Mouse (Mus musculus): ENCODE data around the gene Ryr2.

DNA sequence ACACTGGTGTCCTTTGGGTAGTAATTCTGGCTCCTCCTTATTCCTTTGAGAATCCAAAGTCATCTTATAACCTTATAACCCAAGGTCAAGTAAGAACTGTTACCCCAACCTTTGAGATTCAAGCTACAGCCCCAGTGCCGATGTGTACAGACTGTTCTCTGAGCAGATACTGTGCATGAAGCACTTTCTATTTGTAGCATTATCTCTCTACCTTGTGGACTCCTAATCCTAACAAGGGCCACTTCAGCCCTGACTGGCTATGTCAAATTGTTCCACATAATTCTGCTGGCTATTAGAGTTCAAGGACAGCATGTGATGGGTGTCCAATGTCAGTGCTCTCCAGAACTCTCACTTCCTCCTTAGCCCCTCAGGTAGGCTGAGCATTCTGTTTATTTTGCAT lies 22.4 kb upstream of the Ryr2 start:
- TF ChIP-seq EP300 (IDR thresholded peaks at IDR 0.05; ENCODE audit: low read depth): no peak
- no peak for TF ChIP-seq CTCF (IDR thresholded peaks at IDR 0.05; ENCODE audit: low read depth)
